Mouse (Mus musculus): ENCODE data around the gene Gm3173. TPM values are rescaled to one million over a fixed set of nuclear protein-coding genes. Genes with fewer than 3 reads are reported as not detected.
"Not testable (repeated sequence)": the region's sequence is repeated elsewhere in the genome, so short reads cannot be mapped to it uniquely, and the experiment has no call there.

Gm3173 gene
- polyA plus RNA-seq, 1 experiment: not detected

DNA sequence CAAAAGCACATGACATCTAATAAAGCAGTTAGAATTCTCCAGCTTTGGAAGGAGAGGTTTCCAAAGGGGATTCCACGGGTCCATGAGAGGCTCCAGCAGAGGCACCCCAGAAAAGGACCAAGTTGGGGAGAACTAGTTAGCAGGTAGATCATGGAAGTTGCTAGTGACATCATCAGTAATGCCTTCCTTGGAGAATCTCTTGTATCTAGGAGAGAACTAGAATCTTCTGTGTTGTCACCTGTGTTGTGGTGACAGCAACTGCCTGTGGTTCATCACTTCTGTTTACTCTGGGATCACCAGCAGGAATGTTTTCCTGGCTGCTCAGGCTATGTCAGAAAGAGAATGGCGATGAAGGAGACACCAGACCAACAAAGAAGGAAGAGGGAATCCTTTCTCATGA lies 124.3 kb downstream of the Gm3173 start, which contains the start of gene Gm3047:
Gene Gm3047 (plus strand): TSS at position 301 of the 400 bp plus-strand sequence.
- not testable (repeated sequence) for H3K4me2 ChIP-seq (ENCODE audit: low read depth); H3K27me3 ChIP-seq (ENCODE audit: control insufficient read depth, insufficient read depth, insufficient read length); H3K79me2 ChIP-seq (ENCODE audit: control insufficient read depth, insufficient read depth); H3K4me3 ChIP-seq; H3K36me3 ChIP-seq (ENCODE audit: control insufficient read depth, insufficient read depth); H3ac ChIP-seq (ENCODE audit: control insufficient read depth, insufficient read length)

Other genes with a start within 250 kb of the Gm3173 start
- not detected for gene Gm2974, start 248.4 kb upstream of the Gm3173 start, polyA plus RNA-seq (2012; fragmentation: generic; extraction: Trizol)
- gene Gm3138, start 181.4 kb upstream of the Gm3173 start, polyA plus RNA-seq (2012; fragmentation: generic; extraction: Trizol): not detected
- gene Gm3149, start 113.7 kb upstream of the Gm3173 start, polyA plus RNA-seq (2012; fragmentation: generic; extraction: Trizol): not detected
- not detected for gene 2610042L04Rik, start 96.2 kb upstream of the Gm3173 start, polyA plus RNA-seq (2012; fragmentation: generic; extraction: Trizol)
- not detected for gene Gm3159, start 33.5 kb upstream of the Gm3173 start, polyA plus RNA-seq (2012; fragmentation: generic; extraction: Trizol)
- gene Gm3164, start 15.5 kb upstream of the Gm3173 start, polyA plus RNA-seq (2012; fragmentation: generic; extraction: Trizol): not detected
- gene Gm3182, start 50.8 kb downstream of the Gm3173 start, polyA plus RNA-seq (2012; fragmentation: generic; extraction: Trizol): not detected
- gene Gm3047, start 124.4 kb downstream of the Gm3173 start, polyA plus RNA-seq (2012; fragmentation: generic; extraction: Trizol): not detected
- not detected for gene Gm8159, start 201.4 kb downstream of the Gm3173 start, polyA plus RNA-seq (2012; fragmentation: generic; extraction: Trizol)
- gene Gm3239, start 233.2 kb downstream of the Gm3173 start, polyA plus RNA-seq (2012; fragmentation: generic; extraction: Trizol): not detected